Mouse (Mus musculus): ENCODE results near the gene Twnk. TPM values are rescaled to one million over a fixed set of nuclear protein-coding genes. Genes with fewer than 3 reads are reported as not detected.

Gene Twnk
- polyA plus RNA-seq, 1 experiment from 2014 or later, result 19.8 TPM

DNA sequence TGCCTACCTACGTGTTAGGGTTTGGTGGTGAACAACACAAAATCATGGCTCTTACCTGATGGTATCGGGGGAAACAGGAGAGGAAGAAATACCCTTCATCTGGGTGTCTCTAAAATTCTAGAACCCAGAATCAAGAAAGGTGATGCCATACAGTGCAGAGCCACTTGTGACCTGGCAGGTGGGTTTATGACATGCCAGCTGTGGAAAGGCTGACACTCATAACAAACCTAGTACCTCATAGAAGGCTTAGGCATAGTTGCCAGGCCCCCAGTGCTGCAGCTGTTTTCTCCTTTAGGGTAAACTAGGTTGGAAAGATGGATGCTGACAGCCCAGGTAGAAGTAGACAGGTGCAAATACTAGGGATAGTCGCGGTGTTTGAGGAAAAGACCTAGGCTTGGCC, 21.0 kb upstream of the Twnk start:
- Histone ChIP-seq H3K9me3 (ENCODE audit: control insufficient read depth, low read length) (no peaks in the 10 kb centered on the region), H3K27ac (ENCODE audit: low read length) (peak overlapping the region; percentile 88), H3K4me2 (ENCODE audit: low read depth, low read length) (no peak overlapping the region), H3K27me3 (replicated peaks; ENCODE audit: control insufficient read depth, insufficient read depth, low read length) (no peaks in the 10 kb centered on the region), H3K36me3 (ENCODE audit: control insufficient read depth, insufficient read depth, low read length) (peaks cover 8% of the 10 kb centered on the region; the same call in 1 of the 2 replicates), H3K4me3 (ENCODE audit: low read length) (no peak overlapping the region), H3K4me1 (ENCODE audit: control insufficient read depth, insufficient read depth, low read length) (peaks cover 28% of the 10 kb centered on the region), H3K9ac (ENCODE audit: low read depth, low read length) (no peak overlapping the region)
- 90% methylated on average over 4 of the region's 4 CpGs for WGBS
- no peak for ATAC-seq

DNA sequence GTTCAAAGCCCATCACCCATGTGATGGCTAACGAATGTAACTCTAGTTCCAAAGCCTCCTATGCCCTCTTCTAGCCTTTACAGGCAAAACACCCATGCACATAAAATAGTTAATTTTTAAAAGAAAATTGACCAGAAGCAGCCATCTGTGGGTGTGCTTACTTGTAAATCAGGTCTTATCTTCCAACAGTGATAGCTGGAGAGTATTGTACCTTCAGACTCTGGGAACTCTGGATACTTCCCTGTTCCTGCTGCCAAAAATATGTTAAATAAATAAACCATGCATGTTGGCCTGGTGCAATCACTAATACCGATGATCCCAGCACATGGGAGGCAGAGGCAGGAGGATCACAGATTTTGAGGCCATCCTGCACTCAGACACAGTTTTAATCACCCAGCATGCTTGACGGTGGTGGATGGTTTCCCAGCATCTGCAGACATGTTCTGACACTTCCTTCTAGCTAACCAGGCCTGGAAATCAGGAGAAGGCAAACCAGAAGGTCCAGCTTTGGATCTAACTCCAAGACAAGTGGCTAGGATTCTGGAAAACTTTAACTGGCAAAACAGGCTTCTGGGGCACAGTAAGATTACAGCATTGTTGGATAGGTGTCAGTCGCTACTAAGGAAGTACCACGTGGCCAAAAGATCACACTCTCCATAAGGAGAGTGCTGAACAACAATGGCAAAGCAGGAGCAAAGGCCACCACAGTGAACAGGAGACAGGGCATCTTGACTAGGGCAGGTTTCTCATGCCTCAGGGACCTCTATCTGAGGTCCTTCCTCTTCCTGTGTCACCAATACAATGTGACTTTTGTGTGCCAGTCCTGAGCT, 20.1 kb upstream of the Twnk start:
- ATAC-seq, result peak; percentile 66
- Histone ChIP-seq H3K4me3 (ENCODE audit: low read length) (no peak overlapping the region), H3K27me3 (replicated peaks; ENCODE audit: control insufficient read depth, insufficient read depth, low read length) (no peaks in the 10 kb centered on the region), H3K36me3 (ENCODE audit: control insufficient read depth, insufficient read depth, low read length) (peaks cover 8% of the 10 kb centered on the region; the same call in 1 of the 2 replicates), H3K4me2 (ENCODE audit: low read depth, low read length) (no peak overlapping the region), H3K9ac (ENCODE audit: low read depth, low read length) (no peak overlapping the region), H3K27ac (ENCODE audit: low read length) (peak overlapping the region; percentile 88), H3K4me1 (ENCODE audit: control insufficient read depth, insufficient read depth, low read length) (peaks cover 31% of the 10 kb centered on the region), H3K9me3 (ENCODE audit: control insufficient read depth, low read length) (no peaks in the 10 kb centered on the region)
- whole genome bisulfite sequencing, result 44% methylated on average over 5 of the region's 5 CpGs

DNA sequence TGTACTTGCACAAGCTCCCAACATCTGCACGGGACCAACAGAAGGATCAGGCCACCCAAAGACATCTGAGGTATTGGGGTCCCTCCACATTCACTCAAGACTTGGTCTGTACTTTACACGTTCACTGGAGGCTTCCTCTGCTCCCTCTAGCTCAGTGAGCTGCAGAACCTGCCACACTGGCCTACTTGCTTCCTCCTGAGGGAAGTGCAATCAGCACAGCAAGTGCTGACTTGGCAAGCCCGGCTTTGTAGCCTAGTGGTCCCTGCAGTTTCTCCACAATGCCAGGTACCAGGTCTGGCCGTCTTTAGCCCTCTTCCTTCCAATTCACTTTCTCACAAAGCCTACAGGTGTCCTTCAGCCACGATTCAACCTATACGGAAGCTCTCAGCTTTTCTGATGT, 18.5 kb upstream of the Twnk start:
- no peaks in the 10 kb centered on the region for H3K36me3 ChIP-seq (ENCODE audit: control insufficient read depth, insufficient read depth, low read length)
- H3K4me1 ChIP-seq (ENCODE audit: control insufficient read depth, insufficient read depth, low read length), result peaks cover 28% of the 10 kb centered on the region
- WGBS, result 64% methylated on average over 6 of the region's 6 CpGs
- H3K27ac ChIP-seq (ENCODE audit: low read length), result peak overlapping the region; percentile 88
- H3K27me3 ChIP-seq (replicated peaks; ENCODE audit: control insufficient read depth, insufficient read depth, low read length), result no peaks in the 10 kb centered on the region
- peak overlapping the region; percentile 37; the same call in 1 of the 2 replicates for H3K9ac ChIP-seq (ENCODE audit: low read depth, low read length)
- ATAC-seq, result no peak
- H3K9me3 ChIP-seq (ENCODE audit: control insufficient read depth, low read length), result no peaks in the 10 kb centered on the region
- no peak overlapping the region for H3K4me2 ChIP-seq (ENCODE audit: low read depth, low read length)
- no peak overlapping the region for H3K4me3 ChIP-seq (ENCODE audit: low read length)

DNA sequence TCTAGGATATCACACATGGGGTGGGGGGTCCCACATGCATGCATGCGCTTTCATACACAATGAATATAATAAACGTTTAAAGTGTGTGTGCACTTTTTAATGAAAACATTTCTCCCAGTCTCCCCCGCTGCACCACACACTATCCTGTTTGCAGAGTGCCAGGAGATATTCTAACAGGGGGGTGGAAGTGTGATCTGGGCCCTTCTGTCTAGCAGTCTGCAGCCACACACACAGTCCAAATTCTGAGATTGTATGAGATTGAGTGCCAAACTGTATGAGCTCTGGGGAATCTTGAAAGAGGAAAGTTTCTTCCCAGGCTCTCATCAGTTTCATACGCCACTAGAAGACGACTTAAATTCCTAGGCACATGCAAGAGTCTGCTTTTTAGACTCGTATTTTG, 17.6 kb upstream of the Twnk start:
- Histone ChIP-seq H3K36me3 (ENCODE audit: control insufficient read depth, insufficient read depth, low read length) (no peaks in the 10 kb centered on the region), H3K4me2 (ENCODE audit: low read depth, low read length) (peak overlapping the region; percentile 97; the same call in 1 of the 2 replicates), H3K27me3 (replicated peaks; ENCODE audit: control insufficient read depth, insufficient read depth, low read length) (no peaks in the 10 kb centered on the region), H3K4me3 (ENCODE audit: low read length) (no peak overlapping the region), H3K9me3 (ENCODE audit: control insufficient read depth, low read length) (no peaks in the 10 kb centered on the region), H3K9ac (ENCODE audit: low read depth, low read length) (no peak overlapping the region; the same call in 1 of the 2 replicates), H3K27ac (ENCODE audit: low read length) (peak overlapping the region; percentile 97), H3K4me1 (ENCODE audit: control insufficient read depth, insufficient read depth, low read length) (peaks cover 28% of the 10 kb centered on the region)
- ATAC-seq, result no peak
- WGBS, result 56% methylated on average over 6 of the region's 6 CpGs

DNA sequence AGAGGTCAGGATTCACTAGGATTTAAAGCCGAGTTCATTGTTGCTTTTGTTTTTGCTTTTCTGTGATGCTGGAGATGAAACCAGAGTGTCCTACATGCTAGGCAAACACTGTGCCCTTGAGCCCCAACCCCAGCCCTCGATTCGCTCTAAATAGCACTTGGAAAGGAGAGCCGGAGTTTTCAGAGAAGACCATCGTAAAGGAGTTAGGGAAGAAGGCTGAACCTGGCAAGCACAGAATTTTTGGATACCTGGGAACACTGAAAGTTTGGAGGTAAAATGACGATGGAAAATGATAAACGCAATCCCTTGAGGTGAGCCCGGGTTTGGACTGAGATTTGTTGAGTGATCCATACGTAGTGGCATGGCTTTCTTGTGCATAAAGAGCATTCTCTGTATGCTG, 17.1 kb upstream of the Twnk start:
- Histone ChIP-seq H3K36me3 (ENCODE audit: control insufficient read depth, insufficient read depth, low read length) (no peaks in the 10 kb centered on the region), H3K4me1 (ENCODE audit: control insufficient read depth, insufficient read depth, low read length) (peaks cover 27% of the 10 kb centered on the region), H3K9ac (ENCODE audit: low read depth, low read length) (peak overlapping the region; percentile 90), H3K9me3 (ENCODE audit: control insufficient read depth, low read length) (no peaks in the 10 kb centered on the region), H3K4me3 (ENCODE audit: low read length) (peak overlapping the region; percentile 82), H3K27ac (ENCODE audit: low read length) (peak overlapping the region; percentile 97), H3K4me2 (ENCODE audit: low read depth, low read length) (peak overlapping the region; percentile 97), H3K27me3 (replicated peaks; ENCODE audit: control insufficient read depth, insufficient read depth, low read length) (no peaks in the 10 kb centered on the region)
- WGBS, result 29% methylated on average over 9 of the region's 9 CpGs
- no peak for ATAC-seq

DNA sequence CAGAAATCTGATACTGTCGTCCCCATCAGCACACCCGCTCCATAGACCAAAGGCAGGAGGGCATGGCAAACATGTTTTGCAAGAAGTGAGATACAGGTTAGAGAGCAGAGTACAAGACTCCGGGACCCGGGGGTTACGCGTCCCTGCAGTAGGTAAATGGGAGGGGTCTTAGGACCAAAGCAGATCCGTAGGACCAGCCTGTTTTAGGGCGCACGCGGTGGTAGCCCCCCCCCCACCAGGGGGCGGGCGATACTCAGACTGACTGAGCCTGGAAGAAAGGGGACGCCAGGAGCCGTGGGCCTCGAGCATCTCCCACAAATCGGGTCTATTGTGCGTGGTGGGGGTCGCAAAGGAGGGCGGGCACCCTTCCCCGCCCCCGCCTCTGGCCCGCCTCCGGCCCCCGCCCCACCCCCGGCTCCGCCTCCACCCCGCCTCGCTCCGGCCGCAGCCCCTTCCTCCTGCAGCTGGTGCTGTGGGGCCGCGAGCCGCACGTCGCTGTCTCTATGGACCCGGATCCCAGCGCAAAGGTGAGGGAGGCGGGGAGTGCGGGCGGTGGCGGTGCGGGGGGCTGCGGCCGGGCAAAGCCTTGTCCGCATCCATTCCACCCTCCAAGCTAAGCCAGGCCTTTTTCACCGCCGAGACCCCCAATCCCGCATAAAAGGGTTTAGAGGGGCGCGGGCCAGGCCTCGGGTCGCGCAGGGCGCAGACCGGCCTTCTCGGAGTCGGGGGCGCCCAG, 16.5 kb upstream of the Twnk start, which contains the start of gene Sema4g:
Gene Sema4g (plus strand): TSS at position 271 of the 736 bp plus-strand sequence.
- no peaks in the 10 kb centered on the region for H3K27me3 ChIP-seq (replicated peaks; ENCODE audit: control insufficient read depth, insufficient read depth, low read length)
- H3K4me3 ChIP-seq (ENCODE audit: low read length), result peak within 1 kb of the TSS; percentile 82
- H3K9me3 ChIP-seq (ENCODE audit: control insufficient read depth, low read length), result no peaks in the 10 kb centered on the region
- WGBS, result under 1% methylated on average over 49 of the region's 58 CpGs
- peak within 1 kb of the TSS; percentile 97 for H3K27ac ChIP-seq (ENCODE audit: low read length)
- H3K9ac ChIP-seq (ENCODE audit: low read depth, low read length), result peak within 1 kb of the TSS; percentile 90
- ATAC-seq, result peak; percentile 41
- H3K36me3 ChIP-seq (ENCODE audit: control insufficient read depth, insufficient read depth, low read length), result no peaks in the 10 kb centered on the region
- peak within 1 kb of the TSS; percentile 97 for H3K4me2 ChIP-seq (ENCODE audit: low read depth, low read length)
- peaks cover 25% of the 10 kb centered on the region for H3K4me1 ChIP-seq (ENCODE audit: control insufficient read depth, insufficient read depth, low read length)

DNA sequence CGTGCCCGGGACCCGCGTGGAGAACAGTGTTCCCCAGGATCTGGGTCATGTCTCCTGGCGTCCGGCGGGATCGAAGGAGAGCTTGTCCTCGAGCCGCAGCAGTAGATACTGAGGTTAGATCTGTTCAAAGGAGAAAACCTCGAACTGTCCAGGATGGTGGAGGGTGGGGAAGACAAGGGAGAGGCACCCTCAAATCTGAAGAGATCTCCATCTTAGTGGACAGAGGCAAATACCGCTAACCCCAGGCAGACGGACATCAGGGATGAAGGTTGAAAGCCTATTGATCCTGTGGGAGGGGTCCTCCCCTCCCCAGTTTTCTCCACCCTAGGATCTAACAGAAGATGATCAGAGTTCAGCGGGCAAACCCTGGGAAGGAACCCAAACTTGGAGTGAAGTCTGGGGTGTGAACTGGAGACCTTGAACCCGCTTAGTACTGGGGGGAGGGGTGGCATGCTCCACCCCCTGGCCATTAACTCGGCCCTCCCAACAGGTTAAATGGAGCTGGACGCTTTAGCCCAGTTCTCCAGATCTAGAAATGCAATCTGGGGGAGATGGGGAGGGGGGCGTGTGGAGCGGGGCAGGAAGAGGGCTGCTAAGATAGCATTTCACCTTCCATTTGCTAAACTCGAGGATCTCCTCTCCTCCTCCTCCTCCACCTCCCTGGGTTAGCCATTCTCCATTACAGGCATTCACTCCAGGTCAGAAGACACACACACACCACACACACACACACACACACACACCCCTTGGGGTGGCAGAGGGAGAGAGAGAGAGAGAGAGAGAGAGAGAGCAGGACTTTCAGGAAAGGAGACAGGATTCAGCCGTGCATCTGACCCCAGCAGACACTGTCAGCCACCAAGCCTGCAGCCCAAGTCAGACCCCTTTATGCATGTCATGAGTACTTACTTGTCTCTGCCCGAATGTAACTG, 15.6 kb upstream of the Twnk start:
- Histone ChIP-seq H3K27ac (ENCODE audit: low read length) (peak overlapping the region; percentile 97), H3K4me2 (ENCODE audit: low read depth, low read length) (peak overlapping the region; percentile 97), H3K27me3 (replicated peaks; ENCODE audit: control insufficient read depth, insufficient read depth, low read length) (no peaks in the 10 kb centered on the region), H3K4me1 (ENCODE audit: control insufficient read depth, insufficient read depth, low read length) (peaks cover 20% of the 10 kb centered on the region), H3K4me3 (ENCODE audit: low read length) (peak overlapping the region; percentile 82), H3K9me3 (ENCODE audit: control insufficient read depth, low read length) (no peaks in the 10 kb centered on the region), H3K36me3 (ENCODE audit: control insufficient read depth, insufficient read depth, low read length) (no peaks in the 10 kb centered on the region), H3K9ac (ENCODE audit: low read depth, low read length) (peak overlapping the region; percentile 90)
- ATAC-seq, result no peak
- WGBS, result 7% methylated on average over 22 of the region's 22 CpGs

DNA sequence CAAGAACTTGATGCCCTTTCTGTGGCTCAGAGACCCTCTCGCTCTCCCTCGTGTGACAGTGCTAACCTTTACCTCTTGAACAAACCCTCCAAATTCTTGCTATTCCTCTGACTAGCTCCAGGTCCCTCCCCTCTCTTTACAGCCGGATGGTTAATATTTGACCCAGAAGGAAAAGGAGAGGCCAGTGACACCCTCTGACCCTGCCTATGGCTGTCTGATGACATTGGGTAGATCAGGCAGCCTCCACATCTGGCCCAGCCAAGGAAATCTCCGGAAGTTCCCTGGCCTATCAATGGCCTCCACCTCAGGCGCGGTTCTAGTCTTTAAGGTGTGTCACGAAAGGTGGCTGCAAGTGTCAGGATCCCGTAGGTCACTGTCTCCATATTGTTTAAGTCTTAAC, 14.4 kb upstream of the Twnk start:
- no peaks in the 10 kb centered on the region for H3K36me3 ChIP-seq (ENCODE audit: control insufficient read depth, insufficient read depth, low read length)
- no peaks in the 10 kb centered on the region for H3K27me3 ChIP-seq (replicated peaks; ENCODE audit: control insufficient read depth, insufficient read depth, low read length)
- H3K9ac ChIP-seq (ENCODE audit: low read depth, low read length), result peak overlapping the region; percentile 90
- peak; percentile 82 for ATAC-seq
- WGBS, result 67% methylated on average over 8 of the region's 8 CpGs
- no peaks in the 10 kb centered on the region for H3K9me3 ChIP-seq (ENCODE audit: control insufficient read depth, low read length)
- peak overlapping the region; percentile 97 for H3K4me2 ChIP-seq (ENCODE audit: low read depth, low read length)
- H3K27ac ChIP-seq (ENCODE audit: low read length), result peak overlapping the region; percentile 97
- peak overlapping the region; percentile 82 for H3K4me3 ChIP-seq (ENCODE audit: low read length)
- H3K4me1 ChIP-seq (ENCODE audit: control insufficient read depth, insufficient read depth, low read length), result peaks cover 20% of the 10 kb centered on the region

Data from intestine, embryonic 16.5 days (tissue).